Mouse (Mus musculus) frontal cortex, postnatal 25 days (tissue): ENCODE results near the gene Slc39a11.

ENCODE experiments used
- DNase-seq, 2 experiments: peaks; one replicate each; pipeline ENCODE4 v3.0.0; 2022; ENCODE audit warnings: low spot score in 2 of 2

Slc39a11 gene

DNA sequence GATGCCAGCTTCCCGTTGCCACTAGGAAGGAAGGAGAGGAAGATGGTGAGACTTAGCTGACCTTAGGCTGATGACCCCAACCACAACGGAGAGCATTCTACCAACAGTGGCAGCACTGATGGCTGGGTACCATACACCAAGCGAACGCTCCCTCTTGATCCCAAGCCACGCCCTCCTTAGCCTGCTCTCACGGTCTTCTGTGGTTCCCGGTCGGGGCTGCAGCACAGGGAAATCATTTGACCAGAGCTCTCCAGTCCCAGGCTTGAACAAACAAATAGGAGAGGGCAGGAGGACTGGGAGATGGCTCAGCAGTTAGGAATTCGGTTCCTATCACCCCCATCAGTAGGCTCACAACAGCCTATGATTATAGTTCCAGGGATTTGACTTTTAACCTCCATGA is 403.4 kb downstream of the Slc39a11 start:
- no peak for DNase-seq

DNA sequence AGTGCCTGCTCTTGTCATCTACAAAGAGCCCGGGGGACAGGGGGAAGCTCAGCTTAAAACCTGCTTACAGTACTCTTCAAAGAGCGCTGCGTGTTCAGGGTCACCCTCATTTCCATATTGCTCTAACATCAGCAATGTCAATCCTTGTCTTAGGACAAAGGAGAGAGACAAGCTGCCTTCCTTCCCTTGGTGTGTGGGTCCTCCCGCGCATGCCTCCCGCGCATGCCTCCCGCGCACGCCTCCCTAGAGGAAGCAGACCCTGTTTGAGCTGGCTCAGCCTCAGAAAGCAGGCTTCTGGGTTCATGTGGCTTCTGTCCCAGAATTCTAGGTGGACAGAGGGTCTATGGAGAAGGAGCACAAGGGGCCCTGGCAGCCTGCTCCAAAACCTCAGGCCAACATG is 404.2 kb downstream of the Slc39a11 start:
- no peak for DNase-seq

DNA sequence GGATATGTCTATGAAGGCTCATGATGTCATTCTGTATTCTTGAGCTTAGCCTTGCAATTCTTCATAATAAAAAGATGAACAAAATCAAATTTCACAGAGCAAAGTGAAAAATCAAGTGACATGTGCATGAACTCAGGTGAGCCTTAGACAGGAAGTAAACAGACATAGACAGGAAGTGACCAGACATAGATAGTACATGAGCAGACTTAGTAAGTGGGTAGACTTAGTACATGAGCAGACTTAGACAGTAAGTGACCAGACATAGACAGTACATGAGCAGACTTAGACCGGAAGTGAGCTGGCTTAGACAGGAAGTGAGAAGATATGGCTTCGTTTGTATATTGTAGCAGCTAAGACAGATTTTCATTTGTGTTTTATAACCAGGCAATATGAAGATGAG is 415.4 kb downstream of the Slc39a11 start:
- no peak for DNase-seq

DNA sequence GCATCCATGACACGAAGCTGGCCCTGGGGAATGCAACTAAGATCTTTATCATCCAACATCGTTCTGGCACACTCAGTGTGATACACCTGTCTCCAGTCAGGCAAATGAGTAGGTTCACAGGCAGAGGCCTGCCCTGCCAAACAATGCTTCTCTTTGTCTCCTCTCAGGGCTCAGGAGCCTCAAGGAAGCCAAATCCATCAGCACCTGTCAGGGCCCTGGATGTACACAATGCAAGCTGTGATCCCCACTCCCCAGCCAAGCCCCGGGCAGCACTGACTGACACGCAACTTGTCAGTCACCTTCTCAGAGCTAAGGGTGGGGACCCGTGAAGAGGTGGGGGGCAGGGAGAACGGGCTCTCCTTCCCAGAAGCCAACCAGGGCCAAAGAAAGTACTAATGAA is 417.8 kb downstream of the Slc39a11 start:
- no peak for DNase-seq

DNA sequence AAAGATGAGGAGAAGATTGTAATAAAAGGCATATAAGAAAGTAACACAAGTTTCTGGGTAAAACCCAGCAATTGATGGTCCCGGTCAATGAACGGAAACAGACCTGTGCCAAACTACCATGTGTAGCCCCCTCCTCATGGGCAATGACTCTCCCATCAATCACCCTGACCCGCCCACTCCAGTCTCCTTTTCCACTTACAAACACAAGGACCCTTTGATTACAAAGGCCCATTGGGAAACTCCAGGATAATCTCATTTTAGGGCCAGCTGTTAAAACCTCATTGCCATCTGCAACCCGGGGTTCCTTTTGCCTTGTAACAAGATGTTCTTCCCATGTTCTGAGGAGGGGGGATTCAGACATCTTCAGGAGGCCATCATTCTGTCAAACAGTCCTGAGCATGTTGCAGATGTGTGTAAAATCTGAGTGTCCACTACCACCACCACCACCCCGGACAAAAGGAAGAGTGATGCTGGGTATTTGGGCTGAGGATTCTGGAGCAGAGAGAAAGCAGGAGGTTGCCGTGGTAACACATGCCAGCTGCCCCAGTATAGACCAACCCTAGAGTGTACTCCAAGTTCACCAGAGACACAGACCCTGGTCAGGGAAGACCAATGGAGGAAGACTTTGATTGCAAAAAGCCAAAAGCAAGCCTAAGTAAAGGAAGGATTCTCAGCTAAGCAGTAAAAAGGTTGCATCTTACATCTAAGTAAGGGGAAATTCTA is 419.3 kb downstream of the Slc39a11 start:
- no peak for DNase-seq

DNA sequence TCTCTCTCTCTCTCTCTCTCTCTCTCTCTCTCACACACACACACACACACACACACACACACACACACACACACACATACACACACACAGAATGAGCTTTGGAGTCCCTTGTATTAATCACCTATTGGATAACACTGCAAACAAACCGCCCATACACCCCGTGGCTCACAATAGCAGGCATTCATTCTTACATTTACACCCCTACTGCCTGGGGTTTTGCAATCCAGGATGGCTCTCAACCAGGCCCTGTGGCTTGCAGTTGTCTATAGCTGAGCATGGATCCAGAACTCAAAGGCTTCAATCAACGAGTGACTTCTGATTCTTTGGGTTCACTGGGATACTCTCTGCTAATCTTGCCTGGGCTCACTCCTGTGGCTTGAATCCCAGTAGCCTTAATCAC is 424.1 kb downstream of the Slc39a11 start:
- DNase-seq, result no peak

DNA sequence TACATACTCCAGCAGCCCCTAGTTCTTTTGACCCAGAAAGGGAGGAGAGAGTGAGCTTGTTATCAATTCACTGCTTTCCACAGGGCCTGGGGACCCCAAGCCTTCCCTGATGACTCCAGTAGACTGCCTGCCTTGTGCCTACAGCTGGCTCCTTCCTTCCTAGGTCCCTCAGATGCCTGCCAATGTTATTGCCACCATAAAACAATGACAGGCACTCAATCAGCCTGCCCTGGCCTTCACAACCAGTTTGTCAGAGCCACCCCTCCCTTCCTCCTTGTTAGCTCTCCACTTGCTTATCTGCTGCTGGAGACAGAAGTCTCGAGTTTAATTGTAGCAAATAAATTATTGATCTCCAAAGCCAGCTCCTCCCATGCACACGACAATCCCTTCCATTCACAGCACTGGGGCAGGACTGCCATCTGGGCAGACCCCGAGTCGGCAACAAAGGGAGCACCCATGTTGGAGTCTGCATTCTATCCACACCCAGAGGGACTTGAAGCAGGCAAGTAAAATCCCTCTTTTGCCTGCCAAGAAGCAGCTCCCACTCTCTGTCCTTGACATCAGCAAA is 426.0 kb downstream of the Slc39a11 start:
- no peak for DNase-seq

DNA sequence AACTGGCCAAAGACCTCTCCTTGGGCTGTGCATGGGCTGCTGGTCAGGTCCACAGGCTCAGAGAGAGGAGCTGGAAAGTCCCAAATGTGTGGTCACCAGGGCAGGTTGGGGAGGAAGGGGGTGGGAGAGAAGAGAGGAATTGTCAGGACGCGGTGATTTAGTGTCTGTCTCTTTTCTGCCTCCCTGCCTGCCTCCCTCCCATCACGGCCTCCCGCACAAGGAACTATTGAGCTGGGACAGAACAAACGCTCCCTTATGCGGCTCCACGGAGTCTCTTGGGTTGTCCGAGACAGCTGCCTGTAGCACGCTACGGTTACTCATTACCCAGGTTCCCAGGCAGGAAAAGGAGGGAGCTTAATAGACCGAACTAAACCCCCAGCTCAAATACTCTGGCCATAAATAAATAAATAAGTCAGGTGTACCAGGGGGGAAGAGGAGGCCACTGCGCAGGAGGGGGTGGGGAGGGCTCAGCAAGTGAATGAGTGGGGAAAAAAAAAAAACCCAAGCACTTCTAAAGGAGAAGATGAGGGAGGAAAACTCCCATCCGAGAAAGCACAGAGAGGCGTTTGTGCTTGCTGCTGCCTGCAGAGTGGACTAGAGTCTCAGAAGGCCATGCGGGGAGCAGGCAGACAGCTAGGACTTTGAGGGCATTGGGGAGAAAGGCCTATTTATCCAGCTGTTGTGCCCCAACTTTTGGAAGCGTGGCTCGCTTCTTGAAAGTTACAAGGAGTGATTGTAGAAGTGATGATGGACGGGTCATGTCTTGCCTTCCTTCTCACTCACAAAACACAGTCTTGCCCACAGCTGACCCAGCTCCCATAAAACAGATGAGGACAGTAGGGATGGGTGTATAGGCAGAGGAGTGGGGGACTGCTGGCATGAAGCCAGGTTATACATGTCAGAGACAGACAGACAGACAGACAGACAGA is 428.3 kb downstream of the Slc39a11 start:
- DNase-seq, result no peak

DNA sequence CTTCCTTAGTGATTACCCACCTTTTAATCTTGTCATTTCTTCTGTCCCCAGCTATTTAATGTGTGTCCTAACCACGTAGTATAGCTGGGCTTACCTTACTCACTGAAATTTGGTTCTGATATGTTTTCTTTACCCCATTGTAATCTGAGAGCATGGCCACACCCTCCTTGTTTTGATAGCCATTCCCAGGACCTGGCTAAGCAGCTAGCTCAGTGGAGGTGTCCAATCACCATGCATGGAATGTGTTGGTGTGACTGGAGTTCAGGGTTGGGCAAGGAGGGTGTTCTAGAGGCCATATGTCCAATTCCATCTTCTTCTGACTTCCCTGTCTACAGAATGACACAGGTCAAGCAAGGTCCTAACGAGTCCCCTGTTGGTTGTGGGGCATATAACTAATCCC is 429.2 kb downstream of the Slc39a11 start:
- no peak for DNase-seq

DNA sequence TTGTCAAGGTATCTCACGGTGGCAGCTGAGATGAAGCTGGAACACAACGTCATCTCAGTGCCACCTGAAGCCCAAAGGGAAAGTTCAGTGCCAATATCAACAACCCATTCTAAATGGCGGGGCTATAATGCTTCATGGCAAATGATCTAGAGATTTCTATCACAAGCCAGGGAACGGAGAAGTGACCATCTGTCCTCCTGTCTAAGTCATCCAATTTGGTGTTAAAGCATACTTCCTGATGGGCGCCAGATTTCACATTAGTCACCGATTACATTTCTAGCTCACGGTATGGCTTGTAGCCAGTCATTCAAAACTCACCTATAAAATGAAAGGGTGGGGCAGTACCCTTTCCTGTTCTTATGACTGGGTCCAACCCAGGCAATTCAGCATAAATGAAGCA is 435.1 kb downstream of the Slc39a11 start:
- DNase-seq, result no peak

DNA sequence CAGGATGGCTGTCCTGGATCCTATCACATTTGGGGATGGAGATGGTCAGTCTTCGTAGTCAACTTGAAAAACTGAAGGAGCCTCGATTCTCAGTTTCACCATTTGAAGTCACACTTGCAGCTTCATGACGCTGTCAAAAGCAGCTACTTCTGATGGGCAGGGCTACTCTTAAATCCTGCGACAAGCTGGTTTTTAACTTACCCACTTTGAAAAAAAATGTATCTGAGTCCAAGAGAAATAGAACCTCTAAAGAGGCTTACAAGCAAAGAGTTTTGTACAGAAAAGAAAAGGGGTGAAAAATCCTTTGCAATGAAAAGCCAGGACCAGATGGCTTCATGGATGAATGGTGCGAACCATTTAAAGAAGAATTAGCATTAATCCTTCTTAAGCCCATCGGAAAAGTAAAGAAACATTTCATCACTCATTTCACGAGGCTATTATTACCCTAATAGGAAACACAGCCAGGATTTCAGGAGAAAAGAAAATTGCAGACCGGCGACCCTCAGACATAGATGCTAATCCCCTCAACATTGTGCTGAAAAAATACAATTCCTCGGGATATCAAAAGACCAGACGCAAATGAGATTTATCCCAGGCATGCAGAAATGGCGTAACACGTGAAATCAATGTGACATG is 437.4 kb downstream of the Slc39a11 start:
- DNase-seq, result no peak

DNA sequence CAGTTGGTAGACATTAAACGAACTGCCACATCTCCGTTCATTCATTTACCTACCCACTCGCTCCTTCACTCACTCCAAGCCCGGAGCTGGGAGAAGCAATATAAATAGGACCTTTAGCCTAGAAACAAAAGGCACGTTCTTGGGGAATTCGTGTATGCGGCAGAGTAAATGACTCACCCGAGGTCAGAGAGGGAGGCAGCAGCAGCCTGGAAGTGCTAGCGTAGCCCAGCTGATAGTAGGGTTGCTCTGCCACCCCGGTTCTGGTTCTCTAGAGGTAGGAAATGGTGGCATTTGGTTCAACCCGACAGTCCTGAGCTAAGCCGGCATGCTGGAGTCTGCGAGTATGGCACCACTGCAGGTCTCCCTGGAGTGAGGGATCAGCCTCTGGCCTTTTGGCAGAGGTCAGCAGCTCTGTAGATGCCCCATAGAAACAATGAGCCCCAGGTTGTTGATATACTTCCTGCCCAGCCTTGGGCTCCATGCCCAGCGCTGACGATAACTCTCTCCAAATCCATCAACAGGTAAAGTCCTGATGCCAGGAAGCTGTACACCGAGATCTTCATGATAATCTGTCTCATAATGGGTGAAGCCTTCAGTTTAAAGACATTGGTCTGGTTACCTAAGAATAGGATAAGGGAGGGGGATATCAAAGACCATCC is 440.5 kb downstream of the Slc39a11 start:
- no peak for DNase-seq

DNA sequence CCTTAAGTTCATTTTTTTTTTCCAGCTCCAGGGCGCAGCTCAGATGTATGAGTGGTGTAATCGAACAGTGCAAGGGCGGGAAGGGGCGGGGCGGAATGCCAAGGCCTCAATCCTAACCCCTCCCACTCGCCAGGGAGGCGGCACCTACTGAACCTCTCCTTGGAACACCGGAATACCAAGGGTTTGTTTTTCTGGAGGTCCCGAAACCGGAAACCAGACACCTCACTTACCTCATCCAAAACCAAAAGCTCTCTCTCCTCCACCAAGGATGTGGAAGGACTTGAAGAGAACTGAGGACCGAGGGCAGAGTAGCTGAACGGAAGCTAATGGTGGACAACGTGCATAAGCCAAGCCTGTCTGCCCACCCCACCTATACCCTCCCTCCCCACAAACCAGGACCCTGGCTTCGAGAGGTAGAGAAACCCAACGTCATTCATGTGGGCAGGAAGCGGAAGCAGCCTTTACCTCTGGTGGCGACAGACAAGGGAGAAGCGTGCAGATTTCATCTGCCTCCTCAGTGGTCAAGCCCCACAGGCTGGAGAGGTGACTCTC is 441.3 kb downstream of the Slc39a11 start:
- DNase-seq, result no peak

DNA sequence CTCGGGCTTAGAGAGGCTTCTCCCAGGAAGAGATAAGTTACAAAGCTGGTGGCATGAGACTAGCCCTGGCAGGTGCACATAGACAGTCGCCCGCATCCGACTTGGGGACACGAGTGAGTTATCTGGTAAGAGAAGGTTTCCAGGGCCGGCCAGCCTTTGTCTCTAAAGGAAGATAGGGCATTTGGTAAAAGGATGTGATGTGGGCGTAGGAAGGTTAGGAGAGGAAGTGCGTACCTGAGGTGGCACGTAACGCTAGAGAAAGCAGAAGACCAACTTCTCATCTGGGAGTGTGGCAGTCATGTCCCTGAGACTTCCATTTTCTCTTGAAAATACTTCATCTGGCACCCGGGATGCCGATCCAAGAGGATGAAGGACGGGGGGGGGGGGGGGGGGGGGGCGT is 441.9 kb downstream of the Slc39a11 start:
- no peak for DNase-seq

DNA sequence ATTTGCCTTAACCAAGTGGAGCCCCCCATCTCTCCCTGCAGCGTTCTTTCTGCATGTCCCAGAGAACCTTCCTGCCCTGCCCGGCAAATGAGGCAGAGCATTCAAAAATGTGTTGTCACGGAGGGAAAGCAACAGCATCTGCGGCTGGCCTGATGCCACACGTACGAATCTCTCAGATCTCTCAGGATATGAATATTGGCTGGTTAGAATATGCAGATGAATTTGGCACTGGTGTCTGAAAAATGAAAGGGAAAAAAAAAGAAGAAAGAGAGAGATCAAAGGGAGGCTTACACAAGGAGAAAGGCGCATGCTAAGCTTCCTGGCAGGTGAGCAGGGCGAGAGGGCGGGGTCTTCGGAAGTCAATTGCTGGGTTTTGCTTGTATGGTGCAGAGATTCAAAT is 443.8 kb downstream of the Slc39a11 start:
- DNase-seq, result no peak

DNA sequence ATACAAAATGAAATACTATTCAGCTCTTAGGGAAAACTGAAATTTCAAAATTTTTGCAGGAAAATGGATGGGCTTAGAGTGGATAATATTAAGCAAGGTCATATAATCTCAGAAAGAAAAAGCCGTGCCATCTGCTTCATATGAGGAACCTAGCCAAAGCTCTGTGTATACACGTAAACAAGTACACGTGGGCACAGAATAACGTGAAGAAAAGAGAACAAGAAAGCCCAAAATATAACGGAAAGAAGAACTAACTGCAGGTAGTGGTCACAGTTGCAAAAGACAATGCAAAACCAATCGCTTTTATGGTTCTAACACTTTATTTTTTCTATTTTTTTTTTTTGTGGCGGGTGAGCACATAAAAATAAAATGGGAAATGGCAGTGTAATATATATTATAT is 446.9 kb downstream of the Slc39a11 start:
- no peak for DNase-seq

DNA sequence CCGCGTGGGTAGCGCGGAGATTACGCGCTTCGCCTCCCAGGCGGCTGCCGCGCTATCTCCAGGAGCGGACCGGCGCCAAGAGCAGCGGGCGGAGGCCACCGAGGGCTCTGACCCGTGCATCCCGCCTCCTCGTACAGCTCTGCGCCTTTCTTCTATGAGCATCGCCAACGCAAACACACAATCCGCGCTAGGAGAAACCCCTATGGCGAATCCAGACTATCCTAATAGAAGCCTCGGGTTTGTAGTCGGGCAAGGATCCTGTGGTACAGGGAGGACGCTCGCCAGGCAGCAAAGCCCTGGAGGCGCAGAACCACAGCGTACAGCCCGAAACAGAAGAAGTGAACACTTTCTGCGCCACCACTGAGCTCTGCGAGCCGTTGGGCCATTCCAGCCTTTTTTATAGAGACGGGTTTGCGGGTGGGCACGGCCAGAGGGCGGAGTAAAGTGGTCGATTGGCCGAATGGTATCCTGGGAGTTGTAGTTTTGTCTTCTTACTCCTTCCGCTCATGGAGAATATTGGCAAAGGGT is 448.3 kb downstream of the Slc39a11 start:
- DNase-seq, result peak; percentile 81 to 88

DNA sequence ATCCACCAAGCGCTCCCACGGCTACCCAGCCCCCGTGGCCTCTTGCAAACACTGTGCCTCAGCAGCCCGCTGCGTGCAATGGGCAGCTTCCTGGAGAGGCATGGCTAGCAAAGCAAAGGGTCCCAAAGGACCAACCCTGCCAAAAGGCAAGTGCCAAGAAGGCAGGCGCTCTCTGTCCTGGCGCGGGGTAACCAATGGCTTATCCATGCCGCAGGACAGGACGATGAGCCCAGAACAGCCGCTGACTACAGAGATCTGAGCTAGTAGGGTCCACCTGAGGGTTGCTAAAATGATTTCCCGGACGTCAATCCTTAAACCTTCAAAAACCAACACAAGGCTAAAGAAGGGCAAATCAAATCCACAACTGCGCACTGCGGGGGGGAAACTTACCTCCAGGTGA is 449.0 kb downstream of the Slc39a11 start:
- DNase-seq, result no peak

DNA sequence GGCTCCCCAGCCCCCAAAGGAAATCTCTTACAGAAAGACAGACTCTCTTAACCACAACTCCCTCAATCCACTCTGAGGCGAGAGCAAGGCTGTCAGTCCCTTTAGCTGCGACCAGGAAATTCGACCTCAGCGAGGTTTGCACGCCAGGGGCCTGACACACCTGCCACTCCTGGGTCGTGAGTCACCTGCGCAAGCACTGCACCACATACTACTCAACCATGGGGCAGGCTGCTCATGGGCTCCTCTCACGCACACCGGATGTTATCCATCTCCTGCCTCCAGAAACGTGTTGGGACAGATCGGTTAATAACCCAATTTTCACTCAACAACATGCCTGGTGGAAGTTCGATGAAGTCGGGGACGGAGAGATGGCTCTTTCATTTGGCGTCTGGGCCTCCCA is 451.3 kb downstream of the Slc39a11 start:
- DNase-seq, result no peak

DNA sequence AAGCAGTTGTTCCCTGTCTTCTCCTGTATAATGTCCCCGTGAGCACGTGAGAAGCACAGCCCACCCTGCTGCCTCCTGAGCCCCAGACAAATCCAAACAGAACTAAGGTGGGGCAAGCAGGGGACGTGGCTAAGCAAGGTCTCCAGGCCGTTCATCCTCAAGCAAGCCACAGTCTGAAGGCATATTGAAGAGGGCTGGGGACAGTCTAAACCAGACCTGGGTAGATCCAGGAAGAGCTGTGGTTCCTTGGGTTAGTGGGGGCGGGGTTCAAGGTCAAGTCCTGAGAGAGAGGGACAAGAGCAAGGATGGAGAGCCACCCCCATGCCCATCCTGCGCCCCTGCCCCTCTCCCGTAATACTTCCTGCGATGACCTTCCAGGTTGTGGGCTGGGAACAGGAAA is 452.3 kb downstream of the Slc39a11 start:
- DNase-seq, result no peak
